Mouse (Mus musculus): Measurements from ENCODE around the gene Kif13a. TPM values are rescaled to one million over a fixed set of nuclear protein-coding genes. Genes with fewer than 3 reads are reported as not detected.

Kif13a gene
- polyA plus RNA-seq, 1 experiment: 33.5 TPM

DNA sequence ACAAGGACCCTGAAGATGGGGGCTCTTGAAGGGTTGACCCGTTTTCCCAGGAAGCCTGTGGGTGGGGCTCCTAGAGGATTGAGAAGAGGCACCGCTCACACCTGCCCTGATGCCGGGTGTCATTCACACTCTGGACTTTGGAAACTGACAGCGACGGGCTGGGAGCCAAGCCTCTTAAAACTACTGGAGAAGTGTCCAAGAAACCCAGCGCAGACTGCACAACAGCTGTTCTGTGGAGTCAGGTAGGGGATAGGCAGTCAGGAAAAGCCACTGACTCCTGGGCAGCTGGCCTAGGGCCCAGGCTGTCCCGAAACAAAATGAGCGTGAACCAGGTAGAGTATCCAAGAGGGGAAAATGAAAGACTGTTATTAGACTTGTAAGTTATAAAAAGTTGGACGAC, 111.3 kb downstream of the Kif13a start:
- WGBS: 23% methylated on average over 9 of the region's 9 CpGs
- no peaks in the 10 kb centered on the region for H3K27me3 ChIP-seq (ENCODE audit: control insufficient read depth, insufficient read depth, low read length)
- peaks cover 4% of the 10 kb centered on the region; the same call in 1 of the 2 replicates for H3K4me1 ChIP-seq (ENCODE audit: control insufficient read depth, insufficient read depth, insufficient read length, low read length)
- TF ChIP-seq CTCF (IDR thresholded peaks at IDR 0.05; ENCODE audit: extremely low read depth, insufficient read length, insufficient replicate concordance, low read depth, low read length): no peak
- TF ChIP-seq POLR2A (IDR thresholded peaks at IDR 0.05; ENCODE audit: low read depth, low read length): no peak
- peaks cover 47% of the 10 kb centered on the region for H3K36me3 ChIP-seq (ENCODE audit: control insufficient read depth, insufficient read depth, low read length)
- H3K4me3 ChIP-seq (ENCODE audit: low read depth, low read length): no peak overlapping the region
- no peak overlapping the region for H3K27ac ChIP-seq (ENCODE audit: insufficient read depth, low read depth, low read length)

DNA sequence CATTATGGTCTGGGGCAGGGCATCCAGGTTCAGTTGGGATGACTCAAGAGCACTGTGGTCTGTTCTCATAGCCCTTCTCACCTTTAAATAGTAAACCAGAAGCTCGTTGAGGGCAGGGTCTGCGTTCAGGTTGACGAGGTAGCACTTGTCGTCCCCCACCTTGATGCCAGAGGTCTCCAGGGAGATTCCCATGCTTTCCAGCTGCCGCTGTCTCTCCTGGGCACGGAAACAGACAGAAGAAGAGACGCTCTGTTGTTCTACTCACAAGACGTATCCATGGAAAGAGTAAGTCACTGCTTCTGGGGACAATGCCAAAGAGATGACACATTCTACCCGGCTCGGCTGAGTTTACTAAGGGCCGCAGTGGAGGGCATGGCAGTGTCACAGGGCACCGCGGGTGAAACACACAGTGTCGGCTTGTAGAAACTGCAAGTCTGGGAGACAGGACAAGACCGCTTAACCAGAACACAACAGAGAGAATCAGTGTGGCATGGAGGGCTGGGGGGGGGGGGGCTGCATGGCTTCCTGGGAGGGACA, 117.0 kb downstream of the Kif13a start:
- Histone ChIP-seq H3K4me1 (ENCODE audit: control insufficient read depth, insufficient read depth, insufficient read length, low read length) (no peaks in the 10 kb centered on the region), H3K27me3 (ENCODE audit: control insufficient read depth, insufficient read depth, low read length) (no peaks in the 10 kb centered on the region), H3K4me3 (ENCODE audit: low read depth, low read length) (no peak overlapping the region), H3K27ac (ENCODE audit: insufficient read depth, low read depth, low read length) (no peak overlapping the region), H3K36me3 (ENCODE audit: control insufficient read depth, insufficient read depth, low read length) (peaks cover 70% of the 10 kb centered on the region)
- 90% methylated on average over 15 of the region's 15 CpGs for WGBS
- TF ChIP-seq CTCF (IDR thresholded peaks at IDR 0.05; ENCODE audit: extremely low read depth, insufficient read length, insufficient replicate concordance, low read depth, low read length) (no peak), POLR2A (IDR thresholded peaks at IDR 0.05; ENCODE audit: low read depth, low read length) (no peak)

DNA sequence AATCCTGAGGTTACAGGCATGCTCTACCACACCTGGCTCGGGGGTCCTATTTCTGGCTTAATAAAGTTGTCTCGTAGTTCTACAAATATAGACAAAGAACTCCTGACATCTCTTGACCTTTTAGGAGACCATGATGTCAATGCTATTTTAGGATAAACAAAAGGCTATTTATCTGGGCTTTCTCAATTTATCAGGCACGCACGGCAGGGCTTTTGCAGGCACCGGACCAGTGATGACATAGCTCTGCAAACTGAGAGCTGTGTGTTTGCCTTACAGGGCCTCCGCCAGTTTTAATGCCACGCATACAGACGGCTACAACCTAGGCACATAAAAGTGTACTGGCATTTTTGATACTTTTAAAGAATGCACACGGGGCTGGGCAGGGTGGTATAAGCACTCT, 118.0 kb downstream of the Kif13a start:
- WGBS: 84% methylated on average over 9 of the region's 9 CpGs
- TF ChIP-seq POLR2A (IDR thresholded peaks at IDR 0.05; ENCODE audit: low read depth, low read length) (no peak), CTCF (IDR thresholded peaks at IDR 0.05; ENCODE audit: extremely low read depth, insufficient read length, insufficient replicate concordance, low read depth, low read length) (no peak)

DNA sequence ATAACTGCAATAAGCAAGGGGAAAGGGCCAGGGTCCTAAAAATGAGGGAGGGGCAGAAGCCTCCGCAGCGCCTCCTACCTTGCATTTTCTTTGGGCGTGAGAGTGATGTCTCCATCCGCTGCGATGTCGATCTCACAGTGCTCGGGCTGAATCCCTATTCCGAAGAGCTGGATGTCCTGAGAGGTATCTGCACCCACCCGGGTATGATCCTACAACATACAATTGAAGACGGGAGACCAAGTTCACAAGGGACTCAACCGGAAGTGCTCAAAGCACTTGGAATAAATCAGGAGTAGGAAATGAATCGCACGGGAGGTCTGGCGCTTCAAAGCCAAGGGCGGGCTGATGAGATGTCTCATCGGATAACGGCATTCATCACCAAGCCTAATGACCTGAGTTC, 119.1 kb downstream of the Kif13a start:
- no peak for TF ChIP-seq POLR2A (IDR thresholded peaks at IDR 0.05; ENCODE audit: low read depth, low read length)
- TF ChIP-seq CTCF (IDR thresholded peaks at IDR 0.05; ENCODE audit: extremely low read depth, insufficient read length, insufficient replicate concordance, low read depth, low read length): no peak
- Histone ChIP-seq H3K27me3 (ENCODE audit: control insufficient read depth, insufficient read depth, low read length) (no peaks in the 10 kb centered on the region), H3K4me3 (ENCODE audit: low read depth, low read length) (no peak overlapping the region), H3K27ac (ENCODE audit: insufficient read depth, low read depth, low read length) (no peak overlapping the region), H3K36me3 (ENCODE audit: control insufficient read depth, insufficient read depth, low read length) (peaks cover 71% of the 10 kb centered on the region), H3K4me1 (ENCODE audit: control insufficient read depth, insufficient read depth, insufficient read length, low read length) (no peaks in the 10 kb centered on the region)
- WGBS: 97% methylated on average over 17 of the region's 17 CpGs

More for the DNA sequence above, 118.0 kb downstream of the Kif13a start:
- H3K27me3 ChIP-seq (ENCODE audit: control insufficient read depth, insufficient read depth, low read length): no peaks in the 10 kb centered on the region
- H3K36me3 ChIP-seq (ENCODE audit: control insufficient read depth, insufficient read depth, low read length): peaks cover 69% of the 10 kb centered on the region
- no peak overlapping the region for H3K4me3 ChIP-seq (ENCODE audit: low read depth, low read length)
- H3K27ac ChIP-seq (ENCODE audit: insufficient read depth, low read depth, low read length): no peak overlapping the region
- no peaks in the 10 kb centered on the region for H3K4me1 ChIP-seq (ENCODE audit: control insufficient read depth, insufficient read depth, insufficient read length, low read length)

DNA sequence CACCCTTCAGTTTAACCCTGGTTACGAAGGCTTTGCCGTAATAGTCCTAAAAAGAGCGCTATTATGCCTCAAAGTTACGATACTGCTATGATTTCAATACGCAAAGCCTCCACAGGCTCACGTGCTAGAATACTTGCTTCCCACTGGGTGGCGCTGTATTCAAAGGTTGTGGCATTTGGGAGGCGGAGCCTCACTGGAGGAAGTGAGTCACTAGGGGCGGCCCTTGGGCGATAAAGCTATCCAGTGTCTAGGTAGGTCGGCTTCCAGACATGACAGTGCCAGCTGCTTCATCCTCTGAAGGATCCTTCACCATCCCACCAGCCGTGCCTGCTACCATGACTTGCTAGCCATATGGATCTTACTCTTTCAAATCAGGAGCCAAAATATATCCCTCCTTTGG, 119.6 kb downstream of the Kif13a start:
- TF ChIP-seq POLR2A (IDR thresholded peaks at IDR 0.05; ENCODE audit: low read depth, low read length) (no peak), CTCF (IDR thresholded peaks at IDR 0.05; ENCODE audit: extremely low read depth, insufficient read length, insufficient replicate concordance, low read depth, low read length) (peak; percentile 50; the same call in 1 of the 2 replicates)
- Histone ChIP-seq H3K27ac (ENCODE audit: insufficient read depth, low read depth, low read length) (no peak overlapping the region), H3K4me1 (ENCODE audit: control insufficient read depth, insufficient read depth, insufficient read length, low read length) (no peaks in the 10 kb centered on the region), H3K4me3 (ENCODE audit: low read depth, low read length) (no peak overlapping the region), H3K27me3 (ENCODE audit: control insufficient read depth, insufficient read depth, low read length) (no peaks in the 10 kb centered on the region), H3K36me3 (ENCODE audit: control insufficient read depth, insufficient read depth, low read length) (peaks cover 71% of the 10 kb centered on the region)
- whole genome bisulfite sequencing: 87% methylated on average over 12 of the region's 12 CpGs

DNA sequence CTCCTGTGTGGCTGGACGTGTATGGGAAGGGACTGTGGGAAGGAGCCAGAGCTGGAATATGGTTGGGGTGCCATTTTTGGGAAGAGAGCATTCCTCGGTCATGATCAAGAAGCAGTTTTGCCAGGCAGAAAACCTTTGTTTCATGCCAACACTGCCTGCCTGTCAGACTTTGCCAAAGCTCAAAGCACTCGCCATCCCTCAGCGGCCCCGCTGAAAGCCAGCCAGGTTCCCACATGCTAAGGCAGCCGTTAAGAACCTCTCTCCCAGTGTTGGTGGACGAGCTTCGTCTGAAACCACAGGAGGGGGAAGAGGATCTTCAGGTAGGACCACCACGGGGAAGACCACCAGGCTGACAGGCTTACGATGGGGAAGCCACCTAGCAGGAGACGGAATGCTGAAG, 121.8 kb downstream of the Kif13a start:
- 94% methylated on average over 11 of the region's 11 CpGs for WGBS

DNA sequence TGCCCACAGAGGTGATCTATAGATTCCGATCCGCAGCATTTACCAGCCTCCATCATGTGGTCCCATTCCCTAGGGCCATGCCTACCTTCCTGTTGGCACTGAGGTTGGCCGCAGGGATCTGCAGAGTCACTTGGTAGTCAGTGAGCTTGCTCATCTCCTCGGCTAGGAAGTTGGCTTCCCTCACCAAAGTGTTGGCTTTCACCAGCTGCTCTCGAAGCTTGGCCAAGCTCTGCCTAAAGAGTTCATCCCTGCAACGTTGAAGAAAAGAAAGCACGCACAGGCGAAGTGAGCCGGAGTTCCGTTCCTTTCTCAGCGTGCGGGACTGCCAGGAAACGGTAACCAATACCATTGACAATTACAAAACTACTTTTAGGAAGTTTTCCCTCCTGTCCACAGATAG, 128.5 kb downstream of the Kif13a start:
- 95% methylated on average over 13 of the region's 13 CpGs for WGBS
- TF ChIP-seq POLR2A (IDR thresholded peaks at IDR 0.05; ENCODE audit: low read depth, low read length): no peak
- no peaks in the 10 kb centered on the region for H3K27me3 ChIP-seq (ENCODE audit: control insufficient read depth, insufficient read depth, low read length)
- H3K36me3 ChIP-seq (ENCODE audit: control insufficient read depth, insufficient read depth, low read length): peaks cover 55% of the 10 kb centered on the region
- H3K4me3 ChIP-seq (ENCODE audit: low read depth, low read length): no peak overlapping the region
- H3K4me1 ChIP-seq (ENCODE audit: control insufficient read depth, insufficient read depth, insufficient read length, low read length): no peaks in the 10 kb centered on the region
- no peak overlapping the region for H3K27ac ChIP-seq (ENCODE audit: insufficient read depth, low read depth, low read length)

More for the DNA sequence above, 121.8 kb downstream of the Kif13a start:
- no peak for TF ChIP-seq POLR2A (IDR thresholded peaks at IDR 0.05; ENCODE audit: low read depth, low read length)
- H3K4me1 ChIP-seq (ENCODE audit: control insufficient read depth, insufficient read depth, insufficient read length, low read length): no peaks in the 10 kb centered on the region
- H3K4me3 ChIP-seq (ENCODE audit: low read depth, low read length): no peak overlapping the region
- H3K27me3 ChIP-seq (ENCODE audit: control insufficient read depth, insufficient read depth, low read length): no peaks in the 10 kb centered on the region
- no peak overlapping the region for H3K27ac ChIP-seq (ENCODE audit: insufficient read depth, low read depth, low read length)
- H3K36me3 ChIP-seq (ENCODE audit: control insufficient read depth, insufficient read depth, low read length): peaks cover 57% of the 10 kb centered on the region

DNA sequence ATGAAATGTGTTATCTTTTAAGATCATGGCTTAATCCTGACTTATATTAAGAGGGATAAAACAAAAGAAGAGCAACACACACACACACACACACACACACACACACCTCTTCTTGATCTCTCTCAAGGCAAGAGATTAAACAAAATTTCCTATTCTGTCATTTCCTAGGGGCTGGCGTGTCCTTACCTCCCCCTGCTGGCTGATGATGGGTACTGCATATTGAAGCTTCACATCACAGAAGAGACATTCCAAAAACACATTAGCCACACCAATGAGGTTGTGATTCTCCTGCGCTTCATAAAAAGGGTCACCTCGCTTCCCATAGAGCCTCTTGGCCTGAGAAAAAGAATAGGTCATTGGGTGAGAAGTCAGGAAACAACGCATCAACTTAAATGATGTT, 131.5 kb downstream of the Kif13a start:
- H3K27me3 ChIP-seq (ENCODE audit: control insufficient read depth, insufficient read depth, low read length): no peaks in the 10 kb centered on the region
- H3K36me3 ChIP-seq (ENCODE audit: control insufficient read depth, insufficient read depth, low read length): peaks cover 58% of the 10 kb centered on the region
- H3K4me3 ChIP-seq (ENCODE audit: low read depth, low read length): no peak overlapping the region
- H3K27ac ChIP-seq (ENCODE audit: insufficient read depth, low read depth, low read length): no peak overlapping the region
- TF ChIP-seq CTCF (IDR thresholded peaks at IDR 0.05; ENCODE audit: extremely low read depth, insufficient read length, insufficient replicate concordance, low read depth, low read length) (peak; percentile 31; the same call in 1 of the 2 replicates), POLR2A (IDR thresholded peaks at IDR 0.05; ENCODE audit: low read depth, low read length) (no peak)
- 46% methylated on average over 4 of the region's 4 CpGs for WGBS
- no peaks in the 10 kb centered on the region for H3K4me1 ChIP-seq (ENCODE audit: control insufficient read depth, insufficient read depth, insufficient read length, low read length)
